Mouse (Mus musculus) neural tube, embryonic 10.5 days (tissue): ENCODE measurements around the gene 1600002K03Rik.
"Not testable (repeated sequence)": the region's sequence is repeated elsewhere in the genome, so short reads cannot be mapped to it uniquely, and the experiment has no call there.

Experiments used
- DNase-seq: peaks from one replicate; pipeline ENCODE4 v3.0.0-alpha.2; 2017; ENCODE audit warnings: low spot score; ENCODE audit errors: extremely low spot score

1600002K03Rik gene

GRCm38 (mm10) chr10:80166136-80166535 is 6.6 kb upstream of the 1600002K03Rik start:
- DNase-seq = not testable (repeated sequence)

- peak; percentile 99 for DNase-seq
Observed at GRCm38 (mm10) chr10:80167460-80168037, 5.2 kb upstream of the 1600002K03Rik start.

- DNase-seq = peak; percentile 98
Observed at GRCm38 (mm10) chr10:80168038-80168661, 4.6 kb upstream of the 1600002K03Rik start.

GRCm38 (mm10) chr10:80169070-80169469 is 3.7 kb upstream of the 1600002K03Rik start:
- no peak for DNase-seq

GRCm38 (mm10) chr10:80169651-80170050 is 3.1 kb upstream of the 1600002K03Rik start:
- no peak for DNase-seq

- DNase-seq = no peak
Observed at GRCm38 (mm10) chr10:80170052-80170451, 2.7 kb upstream of the 1600002K03Rik start.

GRCm38 (mm10) chr10:80170601-80171021 is 2.1 kb upstream of the 1600002K03Rik start:
- DNase-seq = no peak

- no peak for DNase-seq
Observed at GRCm38 (mm10) chr10:80171252-80171651, 1.5 kb upstream of the 1600002K03Rik start.

- DNase-seq = no peak
Observed at GRCm38 (mm10) chr10:80171760-80172526, 801 bp upstream of the 1600002K03Rik start.

- DNase-seq = no peak
Observed at GRCm38 (mm10) chr10:80173358-80173757, 614 bp downstream of the 1600002K03Rik start.

- DNase-seq = no peak
Observed at GRCm38 (mm10) chr10:80173955-80174640, 1.4 kb downstream of the 1600002K03Rik start.

GRCm38 (mm10) chr10:80174705-80175104 is 2.0 kb downstream of the 1600002K03Rik start:
- no peak for DNase-seq

- peak; percentile 65 for DNase-seq
Observed at GRCm38 (mm10) chr10:80175536-80176269, 3.0 kb downstream of the 1600002K03Rik start.

GRCm38 (mm10) chr10:80176270-80176834 is 3.6 kb downstream of the 1600002K03Rik start:
- DNase-seq = no peak

GRCm38 (mm10) chr10:80177441-80178279 is 4.9 kb downstream of the 1600002K03Rik start:
- DNase-seq = no peak

- DNase-seq = peak; percentile 77
Observed at GRCm38 (mm10) chr10:80179068-80180051, 6.6 kb downstream of the 1600002K03Rik start, which contains the start of gene Efna2. Gene Efna2, plus strand, starts transcription at chr10:80179482.

GRCm38 (mm10) chr10:80180288-80180687 is 7.5 kb downstream of the 1600002K03Rik start:
- no peak for DNase-seq

GRCm38 (mm10) chr10:80180823-80181222 is 8.1 kb downstream of the 1600002K03Rik start:
- no peak for DNase-seq
